Mouse (Mus musculus): ENCODE data around the gene Faap20.

- TF ChIP-seq CTCF (IDR thresholded peaks at IDR 0.05; ENCODE audit: low read depth), result no peak
- TF ChIP-seq EP300 (optimal IDR thresholded peaks at IDR 0.05), result no peak
These were observed 29.1 kb upstream of the Faap20 start for GRCm38 (mm10) chr4:155220213-155221100.

All from stomach, postnatal 0 days (tissue).